8 mouse cellular contexts compared by ENCODE assay signal in the genomic region with DNA sequence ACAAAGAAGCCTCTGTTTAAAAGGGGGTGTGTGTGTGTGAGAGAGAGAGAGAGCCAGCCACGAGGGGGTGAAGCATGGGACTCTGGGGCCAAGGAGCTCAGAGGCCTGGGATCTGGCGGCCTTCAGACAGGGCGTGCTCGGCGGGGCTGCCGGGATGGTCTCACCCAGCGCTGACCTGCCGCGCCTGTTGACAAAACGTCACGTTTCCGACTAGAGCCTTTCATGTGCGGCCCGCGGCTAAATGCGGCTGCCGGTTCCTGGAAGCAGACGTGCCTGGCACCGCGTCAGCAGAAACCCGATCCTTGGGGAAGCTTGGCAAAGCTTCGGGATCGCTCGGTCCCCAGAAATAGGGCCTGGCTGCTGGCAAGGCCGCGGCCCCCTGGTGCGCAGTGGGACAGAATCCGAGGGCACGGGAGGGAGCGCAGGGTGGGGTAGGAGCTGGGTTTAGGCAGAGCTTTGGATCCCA. TPM values are rescaled to one million over a fixed set of nuclear protein-coding genes. Genes with fewer than 3 reads are reported as not detected.
DNase-seq lines count a peak whose midpoint lies in the region; ATAC-seq lines count a peak whose summit lies in the region.

No protein-coding gene starts in this region.

- ATAC-seq in hindbrain, embryonic 11.5 days (ENCODE audit: low FRiP score): peak; percentile 87
- peak; percentile 89 for ATAC-seq in neural tube, embryonic 13.5 days (ENCODE audit: low read depth)

- H3K4me2 ChIP-seq in hindbrain, embryonic 11.5 days (replicated peaks; ENCODE audit: low read depth, low read length): peak overlapping the region; percentile 68
- peak overlapping the region; percentile 63 for H3K4me2 ChIP-seq in neural tube, embryonic 13.5 days

- no peaks in the 10 kb centered on the region for H3K9me3 ChIP-seq in hindbrain, embryonic 11.5 days (ENCODE audit: control insufficient read depth, low read length)
- no peaks in the 10 kb centered on the region for H3K9me3 ChIP-seq in neural tube, embryonic 13.5 days

- H3K27ac ChIP-seq in hindbrain, embryonic 11.5 days (ENCODE audit: low read depth, low read length): no peak overlapping the region
- H3K27ac ChIP-seq in neural tube, embryonic 13.5 days (replicated peaks): peak overlapping the region; percentile 76

- H3K36me3 ChIP-seq in hindbrain, embryonic 11.5 days (ENCODE audit: control insufficient read depth, insufficient read depth, low read length): no peaks in the 10 kb centered on the region
- no peaks in the 10 kb centered on the region for H3K36me3 ChIP-seq in neural tube, embryonic 13.5 days

- H3K27me3 ChIP-seq in hindbrain, embryonic 11.5 days (ENCODE audit: control insufficient read depth, insufficient read depth, low read length): peaks cover 2% of the 10 kb centered on the region; the same call in 1 of the 2 replicates
- peaks cover 8% of the 10 kb centered on the region for H3K27me3 ChIP-seq in neural tube, embryonic 13.5 days

- under 1% methylated on average over 30 of the region's 30 CpGs for WGBS in hindbrain, embryonic 11.5 days
- under 1% methylated on average over 30 of the region's 30 CpGs for WGBS in neural tube, embryonic 13.5 days

- peak overlapping the region; percentile 60 for H3K9ac ChIP-seq in hindbrain, embryonic 11.5 days (ENCODE audit: low read depth, low read length)
- H3K9ac ChIP-seq in neural tube, embryonic 13.5 days: peak overlapping the region; percentile 72

- H3K4me3 ChIP-seq in hindbrain, embryonic 11.5 days (ENCODE audit: low read depth, low read length): peak overlapping the region; percentile 26
- H3K4me3 ChIP-seq in neural tube, embryonic 13.5 days: peak overlapping the region; percentile 32

- peak; percentile 86 for DNase-seq in MN1 (ENCODE audit: low spot score)
- DNase-seq in cerebellum, postnatal 25 days: peak; percentile 98
- peak; percentile 57 to 67 for DNase-seq in frontal cortex, postnatal 25 days (ENCODE audit: low spot score in 2 of 2)
- peak; percentile 77 for DNase-seq in hindbrain, embryonic 11.5 days (ENCODE audit: low spot score)
- DNase-seq in layer of hippocampus, adult 9-10 months (ENCODE audit: low spot score): peak; percentile 45
- DNase-seq in lung, adult 18-20 months: peak; percentile 90 to 94
- peak; percentile 68 for DNase-seq in testis, postnatal 14 days (ENCODE audit: low spot score)

- H3K4me1 ChIP-seq in hindbrain, embryonic 11.5 days (replicated peaks; ENCODE audit: control insufficient read depth, insufficient read depth, low read length): no peaks in the 10 kb centered on the region
- H3K4me1 ChIP-seq in neural tube, embryonic 13.5 days (replicated peaks): peaks cover 16% of the 10 kb centered on the region

RNA-seq across cellular contexts. Expression of a gene that starts 7.9 kb away (rescaled TPM):
- polyA plus RNA-seq in hindbrain, embryonic 11.5 days (2014; fragmentation: Nextera tagmentation; extraction: Ambion mirVana): 2.1 and 3.0 TPM in 2 replicates
- polyA plus RNA-seq in neural tube, embryonic 13.5 days (2015; fragmentation: Nextera tagmentation; extraction: Ambion mirVana): 2.8 and 5.4 TPM in 2 replicates

Comparison
In these comparisons a context has a peak if more than half of its experiments do, and no peak if none do; other contexts are left out.
1. DNase-seq: peak in every context shown above with its lines; median percentile 98 in cerebellum, postnatal 25 days; 92 in lung, adult 18-20 months; 86 in MN1; 77 in hindbrain, embryonic 11.5 days; 68 in testis, postnatal 14 days; 62 in frontal cortex, postnatal 25 days; 45 in layer of hippocampus, adult 9-10 months.